Mouse (Mus musculus): ENCODE results near the gene G6pc3.
A peak's percentile ranks its signal among the peaks of the same experiment; 100 is the strongest.

The G6pc3 gene

DNA sequence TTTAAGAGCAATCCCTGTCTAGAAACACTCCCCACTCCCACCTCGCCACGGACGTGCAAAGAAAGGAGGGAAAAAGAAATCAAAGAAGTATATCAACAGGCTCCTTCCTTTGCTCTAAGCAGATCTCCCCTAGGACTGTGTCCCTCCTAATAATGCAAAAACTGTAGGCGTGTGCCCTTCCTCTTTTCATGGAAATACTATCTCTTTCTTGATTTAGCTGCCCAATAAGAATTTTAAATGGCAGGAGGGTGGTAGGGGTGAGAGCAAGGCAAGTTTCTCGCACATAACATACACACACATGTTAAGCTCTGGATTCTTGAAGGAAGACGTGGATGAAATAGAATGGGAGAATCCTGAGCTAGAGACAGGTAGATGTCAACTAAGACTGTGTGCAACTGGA is 440 bp upstream of the G6pc3 start:
- DNase-seq (ENCODE audit: low read depth): no peak

GRCm38 (mm10) chr11:102190848-102191247 is 1.4 kb downstream of the G6pc3 start:
- no peak for DNase-seq (ENCODE audit: low read depth)

DNA sequence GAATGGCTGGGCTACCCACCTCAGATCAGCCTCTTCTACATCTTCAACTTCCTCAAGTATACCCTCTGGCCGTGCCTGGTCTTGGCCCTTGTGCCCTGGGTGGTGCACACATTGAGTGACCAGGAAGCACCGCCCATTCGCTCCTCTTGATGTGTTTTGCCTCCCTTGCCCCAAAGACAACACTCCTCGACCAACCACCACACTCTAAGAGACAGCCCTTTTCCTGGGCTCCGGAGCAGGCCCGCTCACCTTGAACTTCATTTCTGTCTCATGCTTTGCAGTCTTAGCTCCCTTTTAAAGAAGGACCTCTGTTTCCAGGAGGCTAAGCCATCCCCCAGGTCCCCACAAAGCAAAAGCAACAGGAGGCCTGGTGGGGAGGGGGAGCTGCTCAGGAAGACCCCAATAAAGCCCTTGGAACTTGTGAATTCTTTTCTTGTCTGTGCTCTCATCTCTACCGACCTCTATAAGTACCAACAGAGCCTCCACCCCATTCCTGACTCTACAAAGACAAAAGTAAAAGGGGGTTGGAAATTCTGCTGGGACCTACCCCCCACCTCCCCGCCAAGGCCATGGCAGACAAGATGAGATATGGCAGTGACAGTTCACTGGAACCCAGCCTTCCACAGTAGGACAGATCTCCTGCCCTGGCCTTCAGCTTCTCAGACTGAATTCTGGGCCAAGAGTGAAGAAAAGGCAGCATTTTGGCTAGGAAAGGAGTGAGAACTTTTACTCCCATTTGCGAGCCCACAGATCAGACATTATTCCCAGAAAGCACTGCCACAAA is 4.4 kb downstream of the G6pc3 start:
- no peak for DNase-seq (ENCODE audit: low read depth)

DNA sequence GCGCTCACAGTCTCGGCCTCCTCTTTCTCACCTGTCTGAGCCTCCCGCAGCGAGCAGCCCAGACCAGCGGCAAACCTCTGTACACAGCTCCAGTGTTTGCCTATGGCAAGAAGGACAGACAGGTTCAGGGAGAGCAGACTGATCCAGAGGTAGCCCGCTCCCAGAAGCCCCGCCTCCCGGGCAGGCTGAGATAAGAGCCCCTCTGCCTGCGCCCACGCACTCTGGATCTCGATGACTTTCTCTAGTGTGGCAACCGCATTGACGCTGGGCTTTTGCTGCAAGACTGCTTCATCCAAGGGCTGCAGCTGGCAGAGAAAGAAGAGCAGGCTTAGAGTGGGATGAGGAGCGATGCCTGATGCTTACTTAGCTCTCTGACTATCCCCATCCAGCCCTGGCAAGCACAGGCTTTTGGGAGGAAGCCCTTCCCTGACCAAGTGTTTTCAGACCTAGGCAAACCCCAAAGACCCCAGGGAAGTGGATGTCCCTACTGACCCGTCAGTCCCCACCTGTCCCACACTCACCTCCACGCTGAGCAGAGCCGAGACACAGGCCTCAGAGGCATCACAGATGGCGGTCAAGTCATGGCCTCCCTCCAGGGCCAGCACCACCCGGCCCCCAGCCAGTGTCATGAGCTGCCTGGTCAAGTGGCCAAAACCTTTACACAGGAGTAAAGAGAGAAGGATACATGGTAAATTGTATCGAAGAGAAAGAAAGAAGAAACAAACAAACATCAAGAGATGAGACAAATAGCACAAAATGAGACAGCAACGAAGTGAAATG is 6.8 kb downstream of the G6pc3 start:
- no peak for DNase-seq (ENCODE audit: low read depth)

GRCm38 (mm10) chr11:102198245-102198644 is 8.8 kb downstream of the G6pc3 start:
- no peak for DNase-seq (ENCODE audit: low read depth)

DNA sequence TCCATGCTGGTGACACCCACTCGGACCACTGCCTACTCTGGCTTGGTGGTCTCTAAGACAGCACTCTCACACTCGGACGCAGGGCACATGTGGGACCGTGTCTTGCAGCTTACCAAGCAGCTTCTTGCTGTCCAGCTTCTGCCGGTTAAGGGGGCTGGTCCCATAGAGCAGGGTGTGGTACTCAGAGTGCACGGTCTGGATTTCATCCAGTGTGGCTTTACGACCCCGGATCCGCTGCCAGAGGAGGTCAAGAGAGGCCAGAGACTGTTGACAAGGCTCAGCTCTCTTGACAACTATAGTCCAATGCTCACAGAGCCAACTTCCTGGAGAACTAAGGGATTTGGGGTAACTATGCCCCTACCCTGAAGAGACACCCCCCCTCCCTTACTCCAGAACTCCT is 10.4 kb downstream of the G6pc3 start:
- no peak for DNase-seq (ENCODE audit: low read depth)

- peak; percentile 84 for DNase-seq (ENCODE audit: low read depth)
Measured at GRCm38 (mm10) chr11:102201408-102201821, 12.0 kb downstream of the G6pc3 start.

DNA sequence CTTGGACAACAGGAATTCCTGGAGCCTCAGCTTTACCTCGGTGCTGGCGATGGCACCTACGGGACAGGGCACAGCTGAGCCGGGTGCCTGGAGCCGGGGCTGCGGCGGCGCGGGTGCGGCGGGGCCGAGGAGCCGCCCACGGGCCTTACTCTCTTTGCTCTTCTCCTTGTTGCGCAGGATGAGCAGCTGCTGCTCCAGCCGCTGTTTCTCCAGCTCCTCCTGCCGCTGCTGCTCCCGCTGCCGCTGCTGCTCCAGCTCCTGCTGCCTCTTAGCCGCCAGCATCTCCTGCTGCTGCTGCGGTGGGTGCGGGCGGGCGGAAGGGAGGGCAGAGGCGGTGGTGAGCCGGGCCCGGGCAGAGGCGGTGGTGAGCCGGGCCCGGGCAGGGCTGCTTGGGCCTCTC is 17.1 kb downstream of the G6pc3 start:
- no peak for DNase-seq (ENCODE audit: low read depth)

GRCm38 (mm10) chr11:102207825-102208777 is 18.7 kb downstream of the G6pc3 start:
- DNase-seq (ENCODE audit: low read depth): no peak

- DNase-seq (ENCODE audit: low read depth): peak; percentile 38
Measured at GRCm38 (mm10) chr11:102208846-102209245, 19.4 kb downstream of the G6pc3 start.

- DNase-seq (ENCODE audit: low read depth): peak; percentile 52
Measured at GRCm38 (mm10) chr11:102209742-102210141, 20.3 kb downstream of the G6pc3 start.

DNA sequence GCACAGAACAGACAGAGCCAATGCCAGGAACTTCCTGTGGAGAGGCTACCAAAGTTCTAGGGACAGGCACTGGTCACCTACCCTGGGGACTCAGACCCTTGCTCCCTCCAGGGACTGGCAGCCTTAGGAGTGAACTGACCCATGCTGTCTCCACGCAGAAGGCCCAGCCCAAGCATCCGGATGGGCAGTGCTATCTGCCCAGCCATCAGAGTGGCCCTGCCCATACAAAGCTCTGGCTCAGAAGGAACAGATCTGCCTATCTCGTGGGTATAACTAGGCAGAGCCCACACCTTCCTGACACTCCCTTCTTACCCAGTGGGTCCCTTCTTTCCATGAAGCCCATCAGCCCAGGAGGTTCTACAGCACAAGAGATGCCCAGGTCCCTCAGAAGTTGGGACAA is 20.8 kb downstream of the G6pc3 start:
- no peak for DNase-seq (ENCODE audit: low read depth)

- DNase-seq (ENCODE audit: low read depth): no peak
Measured at GRCm38 (mm10) chr11:102211011-102211410, 21.6 kb downstream of the G6pc3 start.

DNA sequence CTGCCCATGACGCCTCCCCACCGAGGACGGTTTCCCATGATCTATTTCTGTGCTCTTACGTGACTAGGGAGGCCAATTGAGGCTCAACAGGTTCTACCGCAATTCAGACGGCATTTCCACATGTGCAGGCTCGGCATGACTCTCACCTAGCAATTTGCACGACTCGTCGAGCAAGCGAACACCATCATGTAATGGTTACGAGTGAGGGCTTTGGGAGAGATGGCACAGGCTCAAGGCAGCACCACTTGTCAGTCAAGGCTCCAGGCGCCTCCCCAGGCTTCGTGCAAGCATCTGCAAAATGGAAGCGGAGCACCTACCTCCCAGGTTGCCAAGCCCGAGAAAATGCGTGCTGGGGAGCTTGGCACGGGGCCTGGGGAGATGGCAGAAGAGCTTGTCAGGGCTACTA is 22.5 kb downstream of the G6pc3 start:
- no peak for DNase-seq (ENCODE audit: low read depth)

DNA sequence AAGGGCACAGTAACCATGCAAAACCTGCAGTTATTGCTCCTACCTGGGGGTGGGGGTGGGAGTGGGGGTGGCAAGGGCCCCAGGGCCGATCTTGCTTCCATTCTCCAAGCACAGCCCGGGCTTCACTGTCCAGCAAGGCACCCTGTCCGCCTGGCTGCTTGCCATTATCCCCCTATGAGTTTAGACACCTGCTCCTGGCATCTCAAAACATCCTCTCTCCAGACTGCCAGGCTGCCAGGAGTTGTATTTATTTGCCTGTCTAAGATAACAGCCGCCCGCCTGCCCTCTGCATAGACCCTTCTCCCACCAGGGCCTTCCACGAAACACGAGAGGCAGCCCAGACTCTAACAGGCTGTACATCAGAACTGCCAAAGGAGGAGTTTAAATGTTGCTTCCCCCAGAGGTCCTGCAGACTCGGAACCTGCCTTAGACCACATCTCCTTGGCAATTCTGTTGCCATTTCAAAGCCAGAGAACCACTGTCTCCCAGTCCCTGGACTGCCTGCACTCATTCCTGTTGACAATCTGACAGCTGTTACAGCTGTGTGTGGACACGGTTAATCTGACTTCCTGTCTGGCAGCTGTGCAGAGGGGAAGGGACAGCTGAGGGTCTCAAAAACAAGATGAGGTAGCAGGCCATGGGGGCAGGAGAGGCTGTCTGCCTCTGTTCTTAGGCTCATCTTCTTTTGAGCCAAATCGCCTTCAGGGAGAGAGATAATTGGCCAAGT is 25.2 kb downstream of the G6pc3 start:
- DNase-seq (ENCODE audit: low read depth): no peak

DNA sequence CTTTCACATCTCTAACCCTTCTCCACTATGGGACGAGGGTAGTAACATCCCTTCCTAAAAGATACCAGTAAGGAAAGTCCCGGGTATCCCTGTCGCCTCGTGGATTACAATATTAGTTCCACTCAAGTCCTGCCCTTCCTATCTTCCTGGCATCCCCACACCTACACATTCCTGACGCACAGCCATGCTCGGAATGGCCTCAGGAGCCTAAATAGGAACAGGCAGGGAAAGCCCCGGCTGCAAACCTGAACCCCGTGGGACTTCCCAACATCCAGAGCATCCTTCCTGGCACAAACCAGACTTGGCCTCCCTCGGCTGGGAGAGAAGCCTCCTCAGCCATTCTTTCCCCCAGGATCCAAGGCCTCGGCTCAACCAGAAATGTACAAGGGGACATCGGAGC is 26.1 kb downstream of the G6pc3 start:
- DNase-seq (ENCODE audit: low read depth): peak; percentile 27

DNA sequence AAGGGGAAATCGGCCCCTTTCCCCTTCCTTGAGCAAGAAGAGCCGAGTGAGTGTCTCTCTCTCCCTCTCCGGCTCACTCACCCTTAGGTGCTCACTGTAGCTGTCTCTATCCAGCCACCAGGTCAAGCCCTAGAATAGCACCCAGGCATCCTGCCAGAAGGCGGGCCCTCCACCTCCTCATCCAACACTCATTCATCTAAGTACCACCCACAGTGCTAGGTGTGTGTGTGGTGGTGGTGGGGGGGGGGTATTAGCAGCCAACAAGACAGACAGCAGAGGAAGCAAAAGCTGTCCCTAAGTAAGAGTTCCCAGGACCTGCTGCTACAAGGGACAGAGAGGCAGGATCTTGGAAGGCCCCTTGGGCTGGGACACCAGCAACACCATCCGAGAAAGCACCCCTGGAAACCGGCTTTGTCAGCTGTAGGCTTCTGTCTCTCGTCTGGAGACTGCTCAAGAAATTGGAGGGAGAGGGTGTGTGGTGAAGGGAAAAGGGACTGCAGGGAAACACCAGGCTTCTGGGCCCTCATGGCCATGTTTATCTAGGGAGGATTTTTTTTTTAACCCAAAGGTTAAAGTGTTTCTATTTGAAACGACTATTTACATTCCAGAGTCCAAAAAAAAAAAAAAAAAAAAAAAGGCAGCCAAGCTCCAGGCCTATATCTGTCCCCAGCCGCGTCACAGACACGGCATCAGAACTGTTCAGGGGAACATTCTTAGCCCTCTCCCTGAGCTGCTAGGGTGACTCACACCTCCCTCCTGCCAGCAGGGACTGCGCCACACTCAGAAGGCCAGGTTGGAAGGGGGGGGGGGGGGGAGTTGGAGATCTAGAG is 26.9 kb downstream of the G6pc3 start:
- peak; percentile 88 for DNase-seq (ENCODE audit: low read depth)

DNA sequence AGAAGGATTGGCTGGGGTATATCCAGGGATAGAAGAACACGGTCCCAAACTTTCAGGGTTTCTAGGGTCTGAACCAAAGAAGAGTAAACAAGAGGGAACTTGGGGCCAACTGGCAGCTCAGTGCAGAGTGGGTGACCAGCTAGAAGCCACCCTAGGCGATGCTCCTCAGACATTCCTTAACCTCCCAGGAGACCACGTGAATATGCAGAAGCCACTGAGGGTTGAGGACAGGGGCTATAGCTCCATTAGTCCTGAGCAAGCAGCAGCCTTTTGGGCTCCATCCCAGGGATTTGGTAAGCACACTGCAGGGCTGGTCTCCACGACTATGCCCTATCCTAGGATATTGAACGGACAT is 27.4 kb downstream of the G6pc3 start:
- DNase-seq (ENCODE audit: low read depth): peak; percentile 57

DNA sequence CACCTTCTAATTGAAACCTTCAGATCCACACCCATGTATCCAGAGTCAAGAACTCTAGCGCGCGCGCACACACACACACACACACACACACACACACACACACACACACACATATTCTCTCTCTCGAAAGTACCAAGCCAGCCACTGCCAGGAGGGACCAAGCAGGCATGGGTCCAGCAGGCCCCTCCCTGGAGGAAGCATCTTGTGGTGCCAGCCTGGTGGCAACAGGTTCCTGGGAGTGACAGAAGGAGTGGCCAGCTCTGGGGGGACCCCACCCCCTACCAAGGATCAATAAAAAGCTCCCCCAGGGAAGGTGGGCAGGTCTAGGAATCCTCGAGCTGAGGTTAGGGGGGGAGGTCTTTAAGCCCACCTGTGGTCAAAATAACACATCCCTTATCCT is 28.0 kb downstream of the G6pc3 start:
- DNase-seq (ENCODE audit: low read depth): peak; percentile 39

DNA sequence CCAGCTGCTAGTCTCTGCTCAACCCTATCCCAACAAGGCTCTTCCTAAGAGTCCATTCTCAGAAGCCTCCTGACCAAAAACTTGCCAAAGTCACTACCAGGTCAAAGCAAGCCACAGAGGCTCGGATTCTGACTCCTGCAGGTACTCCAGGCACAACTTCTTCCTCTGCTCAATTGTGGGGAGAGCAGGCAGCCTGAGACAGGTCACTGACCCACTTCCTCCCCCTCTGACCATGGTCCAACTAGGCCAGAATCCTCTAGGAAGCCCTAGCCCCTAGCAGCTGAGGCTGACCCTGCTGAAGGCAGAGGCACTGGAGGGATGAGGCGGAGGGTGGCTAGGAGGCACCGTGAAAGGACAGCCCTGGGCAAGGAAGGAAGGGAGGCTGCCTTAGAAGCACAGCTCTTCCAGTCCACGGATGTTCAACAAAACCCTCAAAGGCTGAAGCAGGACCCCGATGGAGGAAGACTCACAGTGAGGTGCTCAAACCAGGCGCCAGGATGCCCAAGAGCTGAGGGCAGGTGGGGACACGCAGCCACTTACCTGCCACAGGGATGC is 28.5 kb downstream of the G6pc3 start:
- peak; percentile 19 for DNase-seq (ENCODE audit: low read depth)

Data from NIH3T3 (cell line).